Mouse (Mus musculus): ENCODE results near the gene Vpreb3.

DNA sequence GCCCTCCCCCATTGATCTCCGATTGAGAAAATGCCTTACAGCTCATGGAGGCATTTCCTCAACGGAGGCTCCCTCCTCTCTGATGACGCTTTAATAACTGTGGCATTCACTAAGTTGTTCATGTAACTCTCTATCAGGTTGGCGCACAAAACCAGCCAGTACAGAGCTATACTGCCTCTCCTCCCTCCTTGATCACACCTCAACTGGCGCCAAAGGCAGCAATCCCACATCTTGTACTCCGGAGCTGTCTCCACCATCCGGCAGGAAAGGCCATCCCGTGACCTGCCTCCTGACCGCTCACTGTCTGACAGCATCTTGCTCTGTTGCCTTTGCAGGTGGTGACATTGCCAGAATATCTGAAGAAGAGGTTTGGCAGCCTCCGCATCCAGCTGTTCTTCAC is 31.0 kb downstream of the Vpreb3 start:
- TF ChIP-seq POLR2A (IDR thresholded peaks at IDR 0.05; ENCODE audit: control insufficient read depth, extremely low read depth, insufficient read depth, low read length, poor library complexity) (no peak), CTCF (IDR thresholded peaks at IDR 0.05; ENCODE audit: borderline replicate concordance, control insufficient read depth, extremely low read depth, insufficient read depth, low read length, poor library complexity) (no peak)
